Mouse (Mus musculus): ENCODE data around the gene Ifnk.

- TF ChIP-seq CTCF (IDR thresholded peaks at IDR 0.05 in 2 of 3, conservative IDR thresholded peaks at IDR 0.05 in 1 of 3; ENCODE audit: control insufficient read depth in 1 of 3, insufficient read depth in 1 of 3, low read depth in 2 of 3, low read length in 3 of 3, poor library complexity in 1 of 3, severe bottlenecking in 1 of 3) (no peak), SMC3 (IDR thresholded peaks at IDR 0.05; ENCODE audit: low read depth, low read length) (no peak)
These were observed 49.8 kb downstream of the Ifnk start for GRCm38 (mm10) chr4:35201700-35202099.
